Mouse (Mus musculus) neural tube, embryonic 10.5 days (tissue): ENCODE results near the gene Map2k5.

Experiments
- DNase-seq: peaks from one replicate; pipeline ENCODE4 v3.0.0-alpha.2; 2017; ENCODE audit warnings: low spot score; ENCODE audit errors: extremely low spot score

Map2k5 gene

GRCm38 (mm10) chr9:63146856-63147274, 230.8 kb downstream of the Map2k5 start:
- peak; percentile 50 for DNase-seq

- no peak for DNase-seq
Observed at GRCm38 (mm10) chr9:63146126-63146855, 231.4 kb downstream of the Map2k5 start.

- DNase-seq = peak; percentile 72
Observed at GRCm38 (mm10) chr9:63145249-63146125, 232.2 kb downstream of the Map2k5 start.

- no peak for DNase-seq
Observed at GRCm38 (mm10) chr9:63144502-63145248, 233.0 kb downstream of the Map2k5 start.

- DNase-seq = peak; percentile 58
Observed at GRCm38 (mm10) chr9:63143641-63144501, 233.8 kb downstream of the Map2k5 start.

- DNase-seq = no peak
Observed at GRCm38 (mm10) chr9:63143227-63143626, 234.5 kb downstream of the Map2k5 start.

- peak; percentile 58 for DNase-seq
Observed at GRCm38 (mm10) chr9:63142335-63143036, 235.2 kb downstream of the Map2k5 start.

GRCm38 (mm10) chr9:63141641-63142334, 235.9 kb downstream of the Map2k5 start:
- peak; percentile 60 for DNase-seq

GRCm38 (mm10) chr9:63140211-63140610, 237.5 kb downstream of the Map2k5 start:
- DNase-seq = no peak

DNA sequence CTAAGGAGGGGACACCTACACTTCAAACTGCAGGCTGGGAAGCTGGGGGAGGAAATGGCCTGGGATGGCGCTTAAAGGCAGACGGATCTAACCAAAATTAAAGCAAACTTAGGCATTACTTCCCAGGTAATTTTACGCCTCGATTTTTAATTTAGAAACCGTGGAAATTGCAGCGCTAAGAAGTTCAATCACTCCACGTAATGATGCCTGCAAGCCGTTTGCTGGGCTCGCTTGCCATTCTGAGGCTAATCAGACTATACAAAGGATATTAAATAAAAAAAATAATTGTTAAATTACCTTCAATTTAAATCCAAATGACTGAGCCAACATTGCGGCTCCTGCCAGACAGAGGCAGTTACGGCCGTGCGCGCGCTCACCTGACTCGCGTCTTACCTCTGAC, 238.0 kb downstream of the Map2k5 start:
- DNase-seq = no peak

- peak; percentile 70 for DNase-seq
Observed at GRCm38 (mm10) chr9:63138481-63138967, 239.2 kb downstream of the Map2k5 start.

DNA sequence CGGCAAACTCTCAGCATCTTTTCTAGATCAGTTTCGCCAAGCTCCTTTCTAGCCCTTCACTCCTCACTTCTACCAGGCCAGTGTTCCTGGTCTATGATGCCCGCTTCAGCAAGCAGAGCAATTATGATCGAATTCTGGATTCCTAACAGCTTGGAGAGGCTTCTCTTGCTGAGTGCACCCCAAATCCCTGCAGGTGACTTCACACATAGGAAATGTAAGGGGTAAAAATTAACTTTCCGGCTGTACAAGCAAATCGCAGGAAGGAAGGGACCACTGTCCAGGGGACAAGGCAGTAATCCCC, 240.1 kb downstream of the Map2k5 start:
- peak; percentile 55 for DNase-seq

DNA sequence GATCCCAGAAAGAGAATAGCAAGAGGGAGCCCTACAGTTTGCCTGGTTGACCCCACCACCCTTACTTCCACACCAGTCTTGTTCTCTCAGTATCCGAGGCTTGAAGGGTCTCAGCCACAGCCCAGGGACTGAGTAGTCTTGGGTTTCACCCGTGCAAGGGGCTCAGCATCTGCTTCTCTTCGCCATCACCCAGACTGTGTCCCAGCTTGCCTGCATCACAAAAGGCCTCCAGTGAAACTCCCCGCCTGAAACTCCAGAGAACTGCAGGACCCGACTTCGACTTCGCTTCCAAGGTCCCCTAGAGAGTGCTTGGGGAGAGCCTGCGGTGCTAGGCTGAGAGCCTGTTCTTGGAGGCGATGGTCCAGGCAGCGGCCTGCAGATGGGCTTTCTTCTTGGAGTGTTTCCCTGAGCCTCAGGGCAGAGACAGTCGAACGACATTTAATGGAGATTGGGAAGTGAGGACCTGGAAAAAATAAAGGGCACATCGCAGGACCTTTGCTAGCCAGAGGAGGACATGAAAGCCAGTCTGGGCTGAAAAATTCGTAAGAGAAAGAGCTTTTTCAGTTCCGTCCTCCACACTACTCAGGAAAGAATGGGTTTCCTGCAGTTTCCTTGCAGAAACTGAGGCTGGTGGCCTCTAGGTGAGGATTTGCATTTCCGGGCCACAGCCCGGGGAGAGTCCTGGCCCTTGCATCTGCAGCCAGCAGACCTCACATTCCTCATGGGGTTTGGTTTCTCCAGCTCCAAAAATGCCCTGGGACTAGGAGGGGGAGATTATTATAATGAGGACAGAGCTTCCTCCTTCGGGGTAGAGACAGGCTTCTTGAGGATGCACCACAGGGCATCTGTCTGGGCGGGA, 240.7 kb downstream of the Map2k5 start:
- peak; percentile 49 for DNase-seq

- DNase-seq = peak; percentile 49
Observed at GRCm38 (mm10) chr9:63136241-63136640, 241.5 kb downstream of the Map2k5 start.

DNA sequence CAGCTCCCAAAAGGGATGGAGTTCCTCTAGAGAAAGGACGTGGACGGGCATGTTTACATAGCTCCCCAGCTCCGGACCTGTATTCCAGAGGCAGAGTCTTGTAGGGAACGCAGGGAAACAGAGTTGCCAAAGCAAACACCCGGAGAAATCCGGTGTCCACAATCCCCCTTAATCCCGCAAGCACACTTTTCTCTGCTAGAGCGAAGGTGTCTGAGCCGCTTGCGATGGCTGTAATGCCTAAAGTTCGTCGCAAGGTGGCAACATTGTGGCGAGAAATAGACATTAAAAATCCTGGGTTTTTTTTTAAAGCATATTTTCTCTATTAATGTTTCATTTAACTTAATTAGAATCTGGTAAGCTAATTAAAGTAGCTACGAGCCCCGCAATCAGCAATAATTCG, 241.9 kb downstream of the Map2k5 start:
- DNase-seq = peak; percentile 67

GRCm38 (mm10) chr9:63135356-63135755, 242.3 kb downstream of the Map2k5 start:
- peak; percentile 27 for DNase-seq

GRCm38 (mm10) chr9:63133659-63134058, 244.0 kb downstream of the Map2k5 start:
- no peak for DNase-seq
